8 mouse cellular contexts compared by ENCODE assay signal in genomic region chr17:35185639-35186611, GRCm38 (mm10). TPM values are rescaled to one million over a fixed set of nuclear protein-coding genes. Genes with fewer than 3 reads are reported as not detected.
A peak's percentile ranks its signal among the peaks of the same experiment; 100 is the strongest.
DNase-seq lines count a peak whose midpoint lies in the region; ATAC-seq and TF ChIP-seq lines count a peak whose summit lies in the region.

No protein-coding gene starts in this region.

- H3K4me1 ChIP-seq in brown adipose tissue, adult 24 weeks (ENCODE audit: control insufficient read depth, insufficient read depth, insufficient read length, low read length), result peaks cover 2% of the 10 kb centered on the region; the same call in 1 of the 2 replicates
- H3K4me1 ChIP-seq in intestine, embryonic 15.5 days (replicated peaks), result 0 out of 2 replicates have a peak, but pooled peaks cover 5% of the 10 kb centered on the region
- H3K4me1 ChIP-seq in liver, postnatal 0 days (ENCODE audit: insufficient read depth), result peaks cover 8% of the 10 kb centered on the region
- H3K4me1 ChIP-seq in neural tube, embryonic 11.5 days (ENCODE audit: control insufficient read depth, insufficient read depth, low read length), result no peaks in the 10 kb centered on the region

- peak overlapping the region; percentile 65 for H3K4me2 ChIP-seq in intestine, embryonic 15.5 days (replicated peaks)
- H3K4me2 ChIP-seq in liver, postnatal 0 days (ENCODE audit: low read depth, low read length), result peak overlapping the region; percentile 75
- H3K4me2 ChIP-seq in neural tube, embryonic 11.5 days (ENCODE audit: low read depth), result peak overlapping the region; percentile 52

- intact Hi-C loops in gastrocnemius, postnatal 36 days (cut with DNase I), result no loop called here

- no peak for TF ChIP-seq EP300 in liver, postnatal 0 days (IDR thresholded peaks at IDR 0.05; ENCODE audit: low read depth)

- peak overlapping the region; percentile 64 for H3K27ac ChIP-seq in brown adipose tissue, adult 24 weeks (replicated peaks; ENCODE audit: low read depth, low read length)
- H3K27ac ChIP-seq in intestine, embryonic 15.5 days, result peak overlapping the region; percentile 77
- H3K27ac ChIP-seq in liver, postnatal 0 days (ENCODE audit: low read depth), result peak overlapping the region; percentile 80
- H3K27ac ChIP-seq in neural tube, embryonic 11.5 days (ENCODE audit: low read depth, low read length), result no peak overlapping the region

- WGBS in intestine, embryonic 15.5 days, result 3% methylated on average over 18 of the region's 18 CpGs
- WGBS in liver, postnatal 0 days (ENCODE audit: insufficient replicate concordance), result 2% methylated on average over 18 of the region's 18 CpGs
- 3% methylated on average over 18 of the region's 18 CpGs for whole genome bisulfite sequencing in neural tube, embryonic 11.5 days

- peak overlapping the region; percentile 49 for H3K4me3 ChIP-seq in brown adipose tissue, adult 24 weeks (ENCODE audit: insufficient read depth, low read depth, low read length)
- peak overlapping the region; percentile 39 for H3K4me3 ChIP-seq in intestine, embryonic 15.5 days (replicated peaks)
- H3K4me3 ChIP-seq in liver, postnatal 0 days (ENCODE audit: low read depth, low read length), result peak overlapping the region; percentile 52
- peak overlapping the region; percentile 34 for H3K4me3 ChIP-seq in neural tube, embryonic 11.5 days (ENCODE audit: low read depth, low read length)

- no peak for TF ChIP-seq CTCF in liver, postnatal 0 days (IDR thresholded peaks at IDR 0.05; ENCODE audit: low read depth)

- H3K27me3 ChIP-seq in intestine, embryonic 15.5 days (replicated peaks), result no peaks in the 10 kb centered on the region
- no peaks in the 10 kb centered on the region for H3K27me3 ChIP-seq in liver, postnatal 0 days (ENCODE audit: insufficient read depth, low read length)
- H3K27me3 ChIP-seq in neural tube, embryonic 11.5 days (ENCODE audit: control insufficient read depth, insufficient read depth, low read length), result no peaks in the 10 kb centered on the region

- ATAC-seq in intestine, embryonic 15.5 days, result peak; percentile 70
- peak; percentile 44; the same call in 1 of the 2 replicates for ATAC-seq in liver, postnatal 0 days
- ATAC-seq in neural tube, embryonic 11.5 days (ENCODE audit: insufficient read depth, low FRiP score, low TSS enrichment), result no peak

- no peaks in the 10 kb centered on the region for H3K9me3 ChIP-seq in intestine, embryonic 15.5 days
- H3K9me3 ChIP-seq in liver, postnatal 0 days (ENCODE audit: low read length), result no peaks in the 10 kb centered on the region
- H3K9me3 ChIP-seq in neural tube, embryonic 11.5 days (ENCODE audit: control insufficient read depth, low read length), result no peaks in the 10 kb centered on the region

- H3K9ac ChIP-seq in intestine, embryonic 15.5 days, result peak overlapping the region; percentile 39; the same call in 1 of the 2 replicates
- H3K9ac ChIP-seq in liver, postnatal 0 days (replicated peaks), result peak overlapping the region; percentile 36
- H3K9ac ChIP-seq in neural tube, embryonic 11.5 days (ENCODE audit: low read length), result peak overlapping the region; percentile 49

- H3K36me3 ChIP-seq in intestine, embryonic 15.5 days, result no peaks in the 10 kb centered on the region
- H3K36me3 ChIP-seq in liver, postnatal 0 days (replicated peaks; ENCODE audit: insufficient read depth, low read length), result no peaks in the 10 kb centered on the region
- no peaks in the 10 kb centered on the region for H3K36me3 ChIP-seq in neural tube, embryonic 11.5 days (ENCODE audit: control insufficient read depth, insufficient read depth, low read length)

- peak; percentile 56 for DNase-seq in layer of hippocampus, adult 11-12 months (ENCODE audit: low spot score)
- DNase-seq in layer of hippocampus, adult 8-10 months (ENCODE audit: low spot score in 2 of 2), result no peak
- peak; percentile 71 to 72 for DNase-seq in gastrocnemius, postnatal 36 days
- DNase-seq in liver, postnatal 0 days, result peak; percentile 86
- peak; percentile 76 for DNase-seq in neural tube, embryonic 11.5 days (ENCODE audit: low spot score)
- no peak for DNase-seq in frontal cortex, postnatal 36 days (ENCODE audit: low spot score in 2 of 2)

RNA-seq across cellular contexts. Expression of gene Lst1, which starts 2.3 kb away (rescaled TPM):
- total RNA-seq in layer of hippocampus, adult 8-10 months (2022), result 10 to 100 TPM in 1 of 4 experiments, 1 to 10 TPM in 3; 5.0 to 13.2 (median 7.1) TPM
- 12.2 and 16.4 TPM in 2 replicates for polyA plus RNA-seq in brown adipose tissue, adult 24 weeks (2012; ENCODE audit: insufficient read depth, insufficient read length, missing spikeins)
- 1 to 10 TPM in 1 of 2 experiments, under 1 TPM in 1; 0.74 to 1.5 TPM for total RNA-seq in gastrocnemius, postnatal 36 days (2021)
- 18.9 and 19.4 TPM in 2 replicates for polyA plus RNA-seq in intestine, embryonic 15.5 days (2015; fragmentation: Nextera tagmentation; extraction: Ambion mirVana)
- polyA plus RNA-seq in liver, postnatal 0 days (2015; fragmentation: Nextera tagmentation; extraction: Ambion mirVana), result 41.2 and 44.2 TPM in 2 replicates
- 5.8 and 9.1 TPM in 2 replicates for polyA plus RNA-seq in neural tube, embryonic 11.5 days (2014; fragmentation: Nextera tagmentation; extraction: Ambion mirVana)

RNA-seq across cellular contexts. Expression of gene Ltb, which starts 8.3 kb away (rescaled TPM):
- total RNA-seq in layer of hippocampus, adult 8-10 months (2022), result 1 to 10 TPM in 1 of 4 experiments, under 1 TPM in 3; 0.53 to 1.4 (median 0.71) TPM
- polyA plus RNA-seq in brown adipose tissue, adult 24 weeks (2012; ENCODE audit: insufficient read depth, insufficient read length, missing spikeins), result not detected in 2 replicates
- under 1 TPM in 1 of 2 experiments, not detected in 1; 0.46 TPM for total RNA-seq in gastrocnemius, postnatal 36 days (2021)
- 5.0 and 5.2 TPM in 2 replicates for polyA plus RNA-seq in intestine, embryonic 15.5 days (2015; fragmentation: Nextera tagmentation; extraction: Ambion mirVana)
- polyA plus RNA-seq in liver, postnatal 0 days (2015; fragmentation: Nextera tagmentation; extraction: Ambion mirVana), result 5.3 and 6.0 TPM in 2 replicates
- 0.27 TPM in 1 of 2 replicates, not detected in the other for polyA plus RNA-seq in neural tube, embryonic 11.5 days (2014; fragmentation: Nextera tagmentation; extraction: Ambion mirVana)

RNA-seq across cellular contexts. Expression of gene Aif1, which starts 10.1 kb away (rescaled TPM):
- total RNA-seq in layer of hippocampus, adult 8-10 months (2022), result 10 to 100 TPM in 2 of 4 experiments, 1 to 10 TPM in 2; 6.3 to 45.4 (median 25.7) TPM
- 10.5 and 14.3 TPM in 2 replicates for polyA plus RNA-seq in brown adipose tissue, adult 24 weeks (2012; ENCODE audit: insufficient read depth, insufficient read length, missing spikeins)
- under 1 TPM in 1 of 2 experiments, not detected in 1; 0.47 TPM for total RNA-seq in gastrocnemius, postnatal 36 days (2021)
- 20.6 and 21.7 TPM in 2 replicates for polyA plus RNA-seq in intestine, embryonic 15.5 days (2015; fragmentation: Nextera tagmentation; extraction: Ambion mirVana)
- 34.1 and 39.1 TPM in 2 replicates for polyA plus RNA-seq in liver, postnatal 0 days (2015; fragmentation: Nextera tagmentation; extraction: Ambion mirVana)
- 4.1 and 6.7 TPM in 2 replicates for polyA plus RNA-seq in neural tube, embryonic 11.5 days (2014; fragmentation: Nextera tagmentation; extraction: Ambion mirVana)

RNA-seq across cellular contexts. Expression of gene Tnf, which starts 15.9 kb away (rescaled TPM):
- total RNA-seq in layer of hippocampus, adult 8-10 months (2022), result under 1 TPM in 1 of 4 experiments, not detected in 3; 0.29 TPM
- polyA plus RNA-seq in brown adipose tissue, adult 24 weeks (2012; ENCODE audit: insufficient read depth, insufficient read length, missing spikeins), result not detected in 2 replicates
- total RNA-seq in gastrocnemius, postnatal 36 days (2021), result under 1 TPM in 1 of 2 experiments, not detected in 1; 0.46 TPM
- polyA plus RNA-seq in intestine, embryonic 15.5 days (2015; fragmentation: Nextera tagmentation; extraction: Ambion mirVana), result 0.19 TPM in 1 of 2 replicates, not detected in the other
- 0.59 and 0.75 TPM in 2 replicates for polyA plus RNA-seq in liver, postnatal 0 days (2015; fragmentation: Nextera tagmentation; extraction: Ambion mirVana)
- polyA plus RNA-seq in neural tube, embryonic 11.5 days (2014; fragmentation: Nextera tagmentation; extraction: Ambion mirVana), result 0.16 TPM in 1 of 2 replicates, not detected in the other

RNA-seq across cellular contexts. Expression of gene Lta, which starts 19.2 kb away (rescaled TPM):
- under 1 TPM; 0.32 to 0.89 (median 0.67) TPM for total RNA-seq in layer of hippocampus, adult 8-10 months (2022)
- not detected in 2 replicates for polyA plus RNA-seq in brown adipose tissue, adult 24 weeks (2012; ENCODE audit: insufficient read depth, insufficient read length, missing spikeins)
- under 1 TPM; 0.36 to 0.62 TPM for total RNA-seq in gastrocnemius, postnatal 36 days (2021)
- 1.1 TPM in 2 replicates for polyA plus RNA-seq in intestine, embryonic 15.5 days (2015; fragmentation: Nextera tagmentation; extraction: Ambion mirVana)
- not detected in 2 replicates for polyA plus RNA-seq in liver, postnatal 0 days (2015; fragmentation: Nextera tagmentation; extraction: Ambion mirVana)
- 0.28 TPM in 1 of 2 replicates, not detected in the other for polyA plus RNA-seq in neural tube, embryonic 11.5 days (2014; fragmentation: Nextera tagmentation; extraction: Ambion mirVana)

Comparison
In these comparisons a context has a peak if more than half of its experiments do, and no peak if none do; other contexts are left out.
1. DNase-seq: peak in layer of hippocampus, adult 11-12 months (single experiment), gastrocnemius, postnatal 36 days (2 of 2), liver, postnatal 0 days (single experiment) and neural tube, embryonic 11.5 days (single experiment); none in layer of hippocampus, adult 8-10 months (0 of 2) and frontal cortex, postnatal 36 days (0 of 2).
2. Peak in every context shown above with its lines, with median percentiles within 50 percentile points of each other: H3K4me3 ChIP-seq, H3K4me2 ChIP-seq and H3K9ac ChIP-seq.